Mouse (Mus musculus) liver, embryonic 11.5 days (tissue): ENCODE results near the gene Luc7l3. TPM values are rescaled to one million over a fixed set of nuclear protein-coding genes. Genes with fewer than 3 reads are reported as not detected.

Experiments
- ATAC-seq: fragments of 200-750 bp; cut with Nextera tagmentation; replicated peaks from 2 replicates; pipeline ENCODE4 v1.8.0; 2017; ENCODE audit warnings: moderate number of reproducible peaks, mild to moderate bottlenecking, moderate TSS enrichment, moderate library complexity; ENCODE audit not compliant: low FRiP score
- DNase-seq: peaks from one replicate; pipeline ENCODE4 v3.0.0-alpha.2; 2017; ENCODE audit warnings: low spot score
- H3K27ac ChIP-seq: fragments of 300-500 bp; sonication (generic); 2 replicates; pipeline ENCODE4 v1.5.1; 2014; ENCODE audit warnings: mild to moderate bottlenecking, low read depth, low read length, control low read depth
- H3K27me3 ChIP-seq: fragments of 300-500 bp; sonication (generic); replicated peaks from 2 replicates; pipeline ENCODE4 v1.6.1; 2014; ENCODE audit warnings: low read length, mixed read lengths; ENCODE audit not compliant: control insufficient read depth, insufficient read depth
- H3K36me3 ChIP-seq: fragments of 300-500 bp; sonication (generic); 2 replicates; pipeline ENCODE4 v1.6.1; 2014; ENCODE audit warnings: mild to moderate bottlenecking, low read length, moderate library complexity, mixed read lengths; ENCODE audit not compliant: control insufficient read depth, insufficient read depth
- H3K4me1 ChIP-seq: fragments of 300-500 bp; sonication (generic); replicated peaks from 2 replicates; pipeline ENCODE4 v1.6.1; 2014; ENCODE audit warnings: low read length, mixed read lengths; ENCODE audit not compliant: control insufficient read depth, insufficient read depth
- H3K4me2 ChIP-seq: fragments of 300-500 bp; sonication (generic); 2 replicates; pipeline ENCODE4 v1.6.1; 2014; ENCODE audit warnings: mild to moderate bottlenecking, control low read depth, moderate library complexity
- H3K4me3 ChIP-seq: fragments of 300-500 bp; sonication (generic); 2 replicates; pipeline ENCODE4 v1.5.1; 2014; ENCODE audit warnings: low read depth, low read length, control low read depth
- H3K9ac ChIP-seq: fragments of 300-500 bp; sonication (generic); 2 replicates; pipeline ENCODE4 v1.6.1; 2014; ENCODE audit warnings: low read depth, low read length, control low read depth
- H3K9me3 ChIP-seq: fragments of 300-500 bp; sonication (generic); 2 replicates; pipeline ENCODE4 v1.6.1; 2016; ENCODE audit warnings: low read length, inconsistent platforms, mixed read lengths; ENCODE audit not compliant: control insufficient read depth
- WGBS: fragments of 180-500 bp; shearing (Covaris S2); extraction: QIAGEN DNeasy Blood & Tissue Kit; methylation state at CpG from one replicate; pipeline ENCODE4 v1.1.7; 2014; 5-methylcytosine and 5-hydroxymethylcytosine counted together
- polyA plus RNA-seq: library from polyadenylated mRNA; unstranded; fragments of >200 nt; fragmentation: Nextera tagmentation; extraction: Ambion mirVana; gene quantifications from 2 replicates; pipeline ENCODE4 v1.2.1, GENCODE M21; 2014

The Luc7l3 gene
- polyA plus RNA-seq, 1 experiment from 2014 or later: 97.6 TPM

GRCm38 (mm10) chr11:94245955-94246788 lies 75.6 kb downstream of the Luc7l3 start, which contains the start of gene Wfikkn2:
Gene Wfikkn2, minus strand, starts transcription at chr11:94246005.
- DNase-seq: no peak
- Histone ChIP-seq H3K9ac (no peak within 1 kb of the TSS), H3K4me2 (no peak within 1 kb of the TSS), H3K27ac (no peak within 1 kb of the TSS), H3K27me3 (peaks cover 12% of the 10 kb centered on the region), H3K9me3 (no peaks in the 10 kb centered on the region), H3K36me3 (no peaks in the 10 kb centered on the region), H3K4me3 (no peak within 1 kb of the TSS), H3K4me1 (peaks cover 7% of the 10 kb centered on the region)
- WGBS: 69% methylated on average over 17 of the region's 17 CpGs
- no peak for ATAC-seq

DNA sequence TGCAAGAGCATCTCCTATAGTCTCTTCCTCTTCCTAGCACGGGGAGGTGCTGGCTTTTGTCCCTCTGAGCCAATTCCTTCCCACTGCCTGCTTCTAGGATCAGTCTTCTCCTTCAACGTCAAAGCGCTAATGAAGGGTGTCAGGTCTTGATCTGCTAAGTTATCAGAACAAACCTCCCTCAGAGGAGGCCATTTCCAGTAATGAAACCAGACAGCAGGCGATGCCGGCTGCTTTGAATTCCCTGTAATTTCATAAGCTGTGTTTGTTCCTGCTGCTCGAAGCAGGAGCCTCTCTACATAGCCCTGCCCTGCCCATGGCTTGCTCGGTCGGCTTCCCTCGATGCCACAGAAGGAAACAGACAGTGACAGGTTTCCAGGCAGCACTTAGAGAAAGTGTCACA lies 77.4 kb downstream of the Luc7l3 start:
- DNase-seq (no peak), ATAC-seq (no peak)
- no peak overlapping the region for H3K27ac ChIP-seq
- H3K4me2 ChIP-seq: no peak overlapping the region
- no peak overlapping the region for H3K9ac ChIP-seq
- H3K27me3 ChIP-seq: peaks cover 12% of the 10 kb centered on the region
- H3K4me1 ChIP-seq: peaks cover 7% of the 10 kb centered on the region
- whole genome bisulfite sequencing: 55% methylated on average over 9 of the region's 9 CpGs
- no peak overlapping the region for H3K4me3 ChIP-seq
- H3K36me3 ChIP-seq: no peaks in the 10 kb centered on the region
- no peaks in the 10 kb centered on the region for H3K9me3 ChIP-seq

GRCm38 (mm10) chr11:94243422-94244180 lies 78.2 kb downstream of the Luc7l3 start:
- Histone ChIP-seq H3K27me3 (peaks cover 12% of the 10 kb centered on the region), H3K4me3 (0 out of 2 replicates have a peak overlapping the region, but pooled peaks have one; percentile 39), H3K9me3 (no peaks in the 10 kb centered on the region), H3K4me1 (peaks cover 7% of the 10 kb centered on the region), H3K4me2 (peak overlapping the region; percentile 70), H3K27ac (no peak overlapping the region), H3K36me3 (no peaks in the 10 kb centered on the region), H3K9ac (peak overlapping the region; percentile 46; the same call in 1 of the 2 replicates)
- ATAC-seq (no peak), DNase-seq (no peak)
- WGBS: 35% methylated on average over 15 of the region's 15 CpGs

- H3K27me3 ChIP-seq: peaks cover 12% of the 10 kb centered on the region
- no peaks in the 10 kb centered on the region for H3K36me3 ChIP-seq
- no peak overlapping the region for H3K27ac ChIP-seq
- ATAC-seq: peak; percentile 37; the same call in 1 of the 2 replicates
- no peaks in the 10 kb centered on the region for H3K9me3 ChIP-seq
- no peak for DNase-seq
- H3K9ac ChIP-seq: peak overlapping the region; percentile 46; the same call in 1 of the 2 replicates
- 14% methylated on average over 29 of the region's 29 CpGs for WGBS
- H3K4me2 ChIP-seq: peak overlapping the region; percentile 70
- H3K4me1 ChIP-seq: peaks cover 7% of the 10 kb centered on the region
- H3K4me3 ChIP-seq: peak overlapping the region; percentile 39
These were observed 78.9 kb downstream of the Luc7l3 start for GRCm38 (mm10) chr11:94242760-94243421.

GRCm38 (mm10) chr11:94239706-94240105 lies 82.1 kb downstream of the Luc7l3 start:
- DNase-seq (no peak), ATAC-seq (no peak)
- peaks cover 8% of the 10 kb centered on the region; the same call in 1 of the 2 replicates for H3K27me3 ChIP-seq
- peaks cover 12% of the 10 kb centered on the region for H3K4me1 ChIP-seq
- H3K4me2 ChIP-seq: no peak overlapping the region
- H3K9me3 ChIP-seq: no peaks in the 10 kb centered on the region
- H3K27ac ChIP-seq: no peak overlapping the region
- no peak overlapping the region for H3K4me3 ChIP-seq
- H3K36me3 ChIP-seq: no peaks in the 10 kb centered on the region
- 48% methylated on average over 9 of the region's 9 CpGs for WGBS
- no peak overlapping the region for H3K9ac ChIP-seq

DNA sequence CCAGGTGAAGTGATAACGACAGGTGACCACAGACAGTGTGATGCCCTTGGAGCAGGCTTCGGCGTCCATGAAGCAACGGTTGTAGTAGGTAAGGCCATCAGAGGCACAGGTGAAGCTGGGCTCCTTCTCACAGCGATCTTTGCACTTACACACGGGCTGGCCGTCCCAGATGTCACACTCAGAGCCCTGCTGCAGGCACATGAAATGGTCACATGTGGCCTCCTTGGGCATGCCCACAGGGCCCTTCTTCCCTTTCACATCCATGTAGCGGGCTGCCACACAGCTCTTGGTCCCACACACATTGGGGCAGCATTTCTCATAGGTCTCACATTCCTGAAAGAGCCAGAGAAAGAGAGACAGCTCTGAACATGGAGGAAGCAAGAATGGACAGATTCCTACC lies 83.0 kb downstream of the Luc7l3 start:
- ATAC-seq (no peak), DNase-seq (no peak)
- Histone ChIP-seq H3K4me3 (no peak overlapping the region), H3K27me3 (0 out of 2 replicates have a peak, but pooled peaks cover 4% of the 10 kb centered on the region), H3K4me2 (no peak overlapping the region), H3K27ac (no peak overlapping the region), H3K9me3 (no peaks in the 10 kb centered on the region), H3K9ac (no peak overlapping the region), H3K4me1 (peaks cover 15% of the 10 kb centered on the region), H3K36me3 (no peaks in the 10 kb centered on the region)
- WGBS: 88% methylated on average over 8 of the region's 8 CpGs

Other genes with a start within 250 kb of the Luc7l3 start
- gene Tob1, start 110.5 kb downstream of the Luc7l3 start, polyA plus RNA-seq: 18.4 and 18.6 TPM in 2 replicates
- gene Wfikkn2, start 76.0 kb downstream of the Luc7l3 start, polyA plus RNA-seq: 0.36 and 0.38 TPM in 2 replicates
- gene Gm21885, start 40.1 kb downstream of the Luc7l3 start, polyA plus RNA-seq: 0.40 TPM in 1 of 2 replicates, not detected in the other
- 12.7 and 13.2 TPM in 2 replicates for gene Ankrd40, start 6.0 kb upstream of the Luc7l3 start, polyA plus RNA-seq
- 3.2 and 6.0 TPM in 2 replicates for gene Abcc3, start 71.0 kb upstream of the Luc7l3 start, polyA plus RNA-seq
- gene Cacna1g, start 152.2 kb upstream of the Luc7l3 start, polyA plus RNA-seq: 2.7 and 4.7 TPM in 2 replicates
- gene Spata20, start 164.2 kb upstream of the Luc7l3 start, polyA plus RNA-seq: not detected in 2 replicates
- gene Epn3, start 178.0 kb upstream of the Luc7l3 start, polyA plus RNA-seq: 0.84 and 0.91 TPM in 2 replicates
- gene Mycbpap, start 199.8 kb upstream of the Luc7l3 start, polyA plus RNA-seq: 0.84 and 1.1 TPM in 2 replicates
- gene Rsad1, start 227.3 kb upstream of the Luc7l3 start, polyA plus RNA-seq: 3.9 and 4.1 TPM in 2 replicates
- 0.16 and 0.25 TPM in 2 replicates for gene Chad, start 243.1 kb upstream of the Luc7l3 start, polyA plus RNA-seq